Mouse (Mus musculus): ENCODE results near the gene Mid1. TPM values are rescaled to one million over a fixed set of nuclear protein-coding genes. Genes with fewer than 3 reads are reported as not detected.

The Mid1 gene
- polyA plus RNA-seq, 1 experiment = 8.8 TPM

Other genes starting within 250 kb of the Mid1 start
- not detected in 2 replicates for gene 4933400A11Rik, start 94.4 kb downstream of the Mid1 start, polyA plus RNA-seq (2012; rRNA removed)

Data from kidney, adult 2 months (tissue).